Mouse (Mus musculus): ENCODE results near the gene 1700006A11Rik. TPM values are rescaled to one million over a fixed set of nuclear protein-coding genes. Genes with fewer than 3 reads are reported as not detected.

Gene 1700006A11Rik
- not detected in 2 replicates for total RNA-seq (2023)

DNA sequence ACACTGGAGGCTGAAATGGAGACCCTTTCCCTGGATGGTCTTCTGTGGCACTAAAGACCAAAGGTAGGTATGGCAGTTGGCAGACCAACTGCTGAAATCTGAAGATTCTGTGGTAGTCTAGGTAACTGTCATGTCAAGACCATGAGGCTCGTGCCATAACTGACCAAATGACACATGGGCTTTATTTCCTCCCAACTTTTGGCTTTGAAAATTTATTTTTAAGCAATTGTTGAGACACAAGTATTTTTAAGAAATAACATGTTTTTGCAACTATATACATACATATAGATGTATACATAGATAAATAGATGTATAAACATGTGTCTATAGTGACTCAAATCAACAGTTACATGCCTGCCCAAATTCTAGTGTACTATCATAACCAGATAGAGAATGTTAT lies at the start of gene 1700006A11Rik:
1700006A11Rik (minus strand) TSS at position 101 of the 400 bp plus-strand sequence.

Other genes starting within 250 kb of the 1700006A11Rik start
- not detected in 2 replicates for gene Tram1l1, start 105.2 kb downstream of the 1700006A11Rik start, total RNA-seq (2023)
- not detected in 2 replicates for gene 1700003H04Rik, start 155.1 kb upstream of the 1700006A11Rik start, total RNA-seq (2023)